Mouse (Mus musculus) midbrain, embryonic 15.5 days (tissue): Measurements from ENCODE around the gene Tekt2. TPM values are rescaled to one million over a fixed set of nuclear protein-coding genes. Genes with fewer than 3 reads are reported as not detected.

ENCODE experiments used
- ATAC-seq: fragments of 200-750 bp; cut with Nextera tagmentation; replicated peaks from 2 replicates; pipeline ENCODE4 v1.8.0; 2017; ENCODE audit warnings: moderate TSS enrichment
- H3K27ac ChIP-seq: fragments of 300-500 bp; sonication (generic); 2 replicates; pipeline ENCODE4 v1.5.1; 2015; ENCODE audit warnings: mild to moderate bottlenecking, inconsistent platforms
- H3K27me3 ChIP-seq: fragments of 300-500 bp; sonication (generic); replicated peaks from 2 replicates; pipeline ENCODE4 v1.6.1; 2015; ENCODE audit warnings: inconsistent platforms
- H3K36me3 ChIP-seq: fragments of 300-500 bp; sonication (generic); replicated peaks from 2 replicates; pipeline ENCODE4 v1.6.1; 2015; ENCODE audit warnings: inconsistent platforms
- H3K4me1 ChIP-seq: fragments of 300-500 bp; sonication (generic); 2 replicates; pipeline ENCODE4 v1.6.1; 2015; ENCODE audit warnings: inconsistent platforms
- H3K4me2 ChIP-seq: fragments of 300-500 bp; sonication (generic); 2 replicates; pipeline ENCODE4 v1.6.1; 2015; ENCODE audit warnings: inconsistent platforms, mild to moderate bottlenecking, moderate library complexity
- H3K4me3 ChIP-seq: fragments of 300-500 bp; sonication (generic); 2 replicates; pipeline ENCODE4 v1.5.1; 2015; ENCODE audit warnings: mild to moderate bottlenecking, inconsistent platforms
- H3K9ac ChIP-seq: fragments of 300-500 bp; sonication (generic); 2 replicates; pipeline ENCODE4 v1.6.1; 2015; ENCODE audit warnings: mild to moderate bottlenecking, inconsistent platforms
- H3K9me3 ChIP-seq: fragments of 300-500 bp; sonication (generic); 2 replicates; pipeline ENCODE4 v1.6.1; 2016; ENCODE audit warnings: inconsistent platforms
- WGBS: fragments of 180-500 bp; shearing (Covaris S2); methylation state at CpG from one replicate; pipeline ENCODE4 v1.1.7; 2015; ENCODE audit warnings: mixed read lengths; 5-methylcytosine and 5-hydroxymethylcytosine counted together
- polyA plus RNA-seq: library from polyadenylated mRNA; unstranded; fragments of >200 nt; fragmentation: Nextera tagmentation; extraction: Ambion mirVana; gene quantifications from 2 replicates; pipeline ENCODE4 v1.2.1, GENCODE M21; 2015

Gene Tekt2
- polyA plus RNA-seq, 1 experiment from 2014 or later = 15.1 TPM

GRCm38 (mm10) chr4:126283582-126283981 is 41.9 kb downstream of the Tekt2 start:
- Histone ChIP-seq H3K4me3 (no peak overlapping the region), H3K27me3 (peaks cover 38% of the 10 kb centered on the region), H3K27ac (no peak overlapping the region), H3K4me2 (no peak overlapping the region), H3K9ac (no peak overlapping the region), H3K9me3 (no peaks in the 10 kb centered on the region), H3K4me1 (peaks cover 5% of the 10 kb centered on the region), H3K36me3 (no peaks in the 10 kb centered on the region)
- ATAC-seq = no peak
- WGBS = 87% methylated on average over 8 of the region's 8 CpGs

DNA sequence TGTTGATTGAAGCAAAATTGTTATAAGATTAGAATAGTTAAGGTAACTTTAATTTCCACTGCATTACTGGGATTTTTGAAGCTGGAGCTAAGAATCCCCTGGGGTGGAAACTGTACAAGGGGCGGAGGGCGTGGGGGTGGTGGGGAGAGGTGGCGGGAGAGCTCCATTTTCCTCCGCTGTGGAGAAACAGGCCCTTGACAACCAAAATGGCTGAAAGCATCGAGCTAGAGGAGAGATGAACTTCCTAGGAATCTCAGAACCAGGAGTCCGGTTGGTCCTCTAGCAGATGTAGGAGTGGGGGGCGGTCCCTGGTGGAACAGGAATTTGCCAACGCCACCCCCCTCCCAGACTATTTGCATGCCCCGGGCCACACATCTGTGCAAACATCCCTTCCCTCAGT is 43.8 kb downstream of the Tekt2 start:
- no peak for ATAC-seq
- H3K4me1 ChIP-seq = peaks cover 8% of the 10 kb centered on the region
- H3K9me3 ChIP-seq = no peaks in the 10 kb centered on the region
- H3K27ac ChIP-seq = no peak overlapping the region
- peaks cover 20% of the 10 kb centered on the region for H3K27me3 ChIP-seq
- WGBS = 68% methylated on average over 9 of the region's 9 CpGs
- no peaks in the 10 kb centered on the region; the same call in 1 of the 2 replicates for H3K36me3 ChIP-seq
- H3K4me2 ChIP-seq = no peak overlapping the region
- no peak overlapping the region for H3K9ac ChIP-seq
- no peak overlapping the region for H3K4me3 ChIP-seq

DNA sequence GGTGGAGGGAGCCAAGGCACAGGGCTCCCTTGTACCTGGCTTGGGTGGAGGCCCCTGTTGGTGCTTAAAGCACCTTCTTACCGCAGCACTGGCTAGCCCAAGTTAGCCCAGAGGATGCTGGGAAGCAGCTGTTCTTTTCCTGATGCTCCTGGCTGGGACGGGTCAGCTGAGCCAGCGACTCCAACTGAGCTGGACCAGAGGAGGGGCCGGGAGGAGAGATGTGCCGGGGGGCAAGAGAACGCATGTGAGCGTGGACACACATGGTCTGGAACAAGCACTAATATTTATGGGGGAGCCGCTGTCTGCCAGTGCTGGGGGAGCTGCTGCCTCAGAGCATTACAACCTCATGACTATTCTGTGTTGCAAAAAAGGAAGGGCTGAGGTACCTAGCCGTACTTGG is 46.5 kb downstream of the Tekt2 start:
- Histone ChIP-seq H3K4me2 (no peak overlapping the region), H3K27me3 (peaks cover 1% of the 10 kb centered on the region; the same call in 1 of the 2 replicates), H3K9ac (no peak overlapping the region), H3K9me3 (no peaks in the 10 kb centered on the region), H3K27ac (no peak overlapping the region), H3K36me3 (peaks cover 3% of the 10 kb centered on the region; the same call in 1 of the 2 replicates), H3K4me3 (no peak overlapping the region), H3K4me1 (peaks cover 3% of the 10 kb centered on the region; the same call in 1 of the 2 replicates)
- whole genome bisulfite sequencing = 63% methylated on average over 9 of the region's 9 CpGs
- ATAC-seq = no peak

DNA sequence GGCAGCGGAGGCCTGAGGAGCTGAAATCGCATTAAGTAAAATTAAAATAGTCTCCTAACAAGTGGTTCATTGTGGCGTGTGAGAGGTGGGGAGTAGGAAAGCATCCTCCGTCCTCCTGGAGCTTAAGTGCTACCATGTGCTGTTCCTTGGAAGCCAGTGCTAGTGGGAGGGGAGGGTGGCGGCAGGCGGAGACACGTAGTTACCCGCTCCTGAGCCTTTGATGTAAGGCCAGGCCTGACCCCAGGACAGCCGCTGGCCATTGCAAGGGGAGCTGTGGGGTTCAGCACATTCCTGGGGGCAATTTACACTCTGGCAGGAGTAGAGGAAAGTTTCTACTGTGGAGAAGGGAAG is 46.9 kb downstream of the Tekt2 start:
- ATAC-seq = no peak
- Histone ChIP-seq H3K36me3 (peaks cover 7% of the 10 kb centered on the region; the same call in 1 of the 2 replicates), H3K4me1 (peaks cover 3% of the 10 kb centered on the region; the same call in 1 of the 2 replicates), H3K27me3 (no peaks in the 10 kb centered on the region), H3K4me2 (no peak overlapping the region), H3K27ac (no peak overlapping the region), H3K9ac (no peak overlapping the region), H3K9me3 (no peaks in the 10 kb centered on the region), H3K4me3 (no peak overlapping the region)
- WGBS = 38% methylated on average over 9 of the region's 9 CpGs

DNA sequence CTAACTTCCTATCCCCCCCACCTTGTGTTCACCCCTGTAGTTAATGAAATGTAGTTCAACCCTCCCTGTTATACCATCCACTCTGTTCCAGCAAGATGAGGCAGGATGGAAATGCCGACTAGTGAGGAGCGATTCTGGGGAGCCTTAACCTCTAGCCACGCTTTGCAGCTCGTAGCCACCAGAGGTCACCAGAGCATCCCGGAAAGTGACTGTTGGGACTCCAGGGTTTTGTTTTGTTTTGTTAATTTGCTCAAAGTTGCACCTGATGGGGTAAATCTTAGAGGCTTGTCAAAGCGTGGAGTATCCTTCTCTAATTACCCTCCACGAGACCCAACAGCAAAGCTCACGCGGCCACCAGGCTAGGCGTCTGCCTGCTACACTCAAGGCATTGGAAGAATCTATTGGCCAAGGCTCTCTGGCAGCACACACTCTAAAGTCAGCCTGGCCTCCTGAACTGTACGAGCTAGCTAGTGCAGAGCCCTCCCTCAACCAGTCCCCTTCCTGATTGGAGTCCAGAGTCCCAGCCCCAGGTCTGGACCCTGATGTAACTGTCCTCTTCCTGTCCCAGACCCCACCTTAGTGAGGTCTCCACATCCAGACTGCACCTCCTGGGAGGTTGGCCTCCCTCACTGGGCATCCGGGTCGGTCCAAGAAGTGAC is 47.5 kb downstream of the Tekt2 start:
- peak; percentile 65 for ATAC-seq
- Histone ChIP-seq H3K9ac (no peak overlapping the region), H3K9me3 (no peaks in the 10 kb centered on the region), H3K4me2 (peak overlapping the region; percentile 11; the same call in 1 of the 2 replicates), H3K4me3 (no peak overlapping the region), H3K27me3 (no peaks in the 10 kb centered on the region), H3K36me3 (peaks cover 11% of the 10 kb centered on the region; the same call in 1 of the 2 replicates), H3K4me1 (peaks cover 3% of the 10 kb centered on the region; the same call in 1 of the 2 replicates), H3K27ac (no peak overlapping the region)
- WGBS = 7% methylated on average over 13 of the region's 13 CpGs

GRCm38 (mm10) chr4:126275681-126276131 is 49.8 kb downstream of the Tekt2 start:
- H3K4me3 ChIP-seq = no peak overlapping the region
- ATAC-seq = no peak
- 90% methylated on average over 13 of the region's 13 CpGs for WGBS
- peaks cover 3% of the 10 kb centered on the region; the same call in 1 of the 2 replicates for H3K4me1 ChIP-seq
- H3K4me2 ChIP-seq = no peak overlapping the region
- H3K36me3 ChIP-seq = peaks cover 13% of the 10 kb centered on the region; the same call in 1 of the 2 replicates
- no peaks in the 10 kb centered on the region for H3K9me3 ChIP-seq
- no peak overlapping the region for H3K27ac ChIP-seq
- no peaks in the 10 kb centered on the region for H3K27me3 ChIP-seq
- H3K9ac ChIP-seq = no peak overlapping the region

- 88% methylated on average over 4 of the region's 4 CpGs for WGBS
- H3K4me1 ChIP-seq = peaks cover 3% of the 10 kb centered on the region; the same call in 1 of the 2 replicates
- H3K36me3 ChIP-seq = peaks cover 13% of the 10 kb centered on the region; the same call in 1 of the 2 replicates
- H3K27me3 ChIP-seq = no peaks in the 10 kb centered on the region
- no peak overlapping the region for H3K9ac ChIP-seq
- ATAC-seq = no peak
- no peak overlapping the region for H3K27ac ChIP-seq
- no peak overlapping the region for H3K4me2 ChIP-seq
- no peak overlapping the region for H3K4me3 ChIP-seq
- H3K9me3 ChIP-seq = no peaks in the 10 kb centered on the region
These were observed 50.4 kb downstream of the Tekt2 start for GRCm38 (mm10) chr4:126275081-126275480.

DNA sequence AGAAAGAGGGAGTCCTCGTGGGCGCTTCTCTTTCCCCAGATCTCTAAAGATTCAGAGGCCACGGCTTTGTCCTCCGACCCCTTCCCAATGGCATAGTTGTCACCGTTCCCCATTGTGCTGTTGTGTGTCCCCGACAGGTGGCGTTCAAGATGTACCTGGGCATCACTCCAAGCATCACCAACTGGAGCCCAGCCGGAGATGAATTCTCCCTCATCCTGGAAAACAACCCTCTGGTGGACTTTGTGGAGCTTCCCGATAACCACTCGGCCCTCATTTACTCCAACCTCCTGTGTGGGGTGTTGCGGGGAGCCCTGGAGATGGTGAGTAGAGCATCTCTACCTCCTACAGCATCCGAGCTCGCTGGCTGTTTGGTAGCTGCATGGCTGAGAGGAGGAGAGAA is 51.7 kb downstream of the Tekt2 start:
- Histone ChIP-seq H3K4me3 (no peak overlapping the region), H3K27me3 (no peaks in the 10 kb centered on the region), H3K36me3 (peaks cover 13% of the 10 kb centered on the region; the same call in 1 of the 2 replicates), H3K9me3 (no peaks in the 10 kb centered on the region), H3K27ac (no peak overlapping the region), H3K4me2 (no peak overlapping the region), H3K4me1 (peaks cover 3% of the 10 kb centered on the region; the same call in 1 of the 2 replicates), H3K9ac (no peak overlapping the region)
- WGBS = 74% methylated on average over 13 of the region's 13 CpGs
- no peak for ATAC-seq

Other genes starting within 250 kb of the Tekt2 start
- gene Lsm10, start 229.1 kb downstream of the Tekt2 start, polyA plus RNA-seq = 48.7 and 53.0 TPM in 2 replicates
- gene Stk40, start 221.7 kb downstream of the Tekt2 start, polyA plus RNA-seq = 34.4 and 35.2 TPM in 2 replicates
- 11.8 and 12.0 TPM in 2 replicates for gene Eva1b, start 177.9 kb downstream of the Tekt2 start, polyA plus RNA-seq
- gene Sh3d21, start 162.2 kb downstream of the Tekt2 start, polyA plus RNA-seq = 1.3 TPM in 2 replicates
- 140 and 150 TPM in 2 replicates for gene Thrap3, start 122.9 kb downstream of the Tekt2 start, polyA plus RNA-seq
- 85.4 and 92.1 TPM in 2 replicates for gene Map7d1, start 69.3 kb downstream of the Tekt2 start, polyA plus RNA-seq
- 184 and 188 TPM in 2 replicates for gene Trappc3, start 63.4 kb downstream of the Tekt2 start, polyA plus RNA-seq
- 2.6 and 2.9 TPM in 2 replicates for gene Col8a2, start 38.9 kb downstream of the Tekt2 start, polyA plus RNA-seq
- 94.6 and 99.9 TPM in 2 replicates for gene Adprhl2, start 4.0 kb downstream of the Tekt2 start, polyA plus RNA-seq
- gene Ago3, start 103.9 kb upstream of the Tekt2 start, polyA plus RNA-seq = 18.0 and 18.6 TPM in 2 replicates
- gene Ago1, start 142.9 kb upstream of the Tekt2 start, polyA plus RNA-seq = 11.9 TPM in 2 replicates
- 10.2 and 10.9 TPM in 2 replicates for gene Ago4, start 207.8 kb upstream of the Tekt2 start, polyA plus RNA-seq
- gene Clspn, start 231.2 kb upstream of the Tekt2 start, polyA plus RNA-seq = 5.7 and 6.2 TPM in 2 replicates